Mouse (Mus musculus) thymus, postnatal 0 days (tissue): Measurements from ENCODE around the gene Gnao1. TPM values are rescaled to one million over a fixed set of nuclear protein-coding genes. Genes with fewer than 3 reads are reported as not detected.

ENCODE experiments used
- DNase-seq: peaks from one replicate; pipeline ENCODE4 v3.0.0-alpha.2; 2015; ENCODE audit warnings: low spot score
- microRNA-seq: library from miRNA; unstranded; fragments of <30 nt; microRNA quantifications from one replicate; pipeline ENCODE4, GENCODE M21; 2016; ENCODE audit warnings: borderline number of aligned reads
- polyA plus RNA-seq: library from polyadenylated mRNA; unstranded; fragments of >200 nt; fragmentation: Nextera tagmentation; extraction: Ambion mirVana; gene quantifications from 2 replicates; pipeline ENCODE4 v1.2.1, GENCODE M21; 2015

Gene Gnao1
- polyA plus RNA-seq, 1 experiment from 2014 or later = 0.60 TPM

DNA sequence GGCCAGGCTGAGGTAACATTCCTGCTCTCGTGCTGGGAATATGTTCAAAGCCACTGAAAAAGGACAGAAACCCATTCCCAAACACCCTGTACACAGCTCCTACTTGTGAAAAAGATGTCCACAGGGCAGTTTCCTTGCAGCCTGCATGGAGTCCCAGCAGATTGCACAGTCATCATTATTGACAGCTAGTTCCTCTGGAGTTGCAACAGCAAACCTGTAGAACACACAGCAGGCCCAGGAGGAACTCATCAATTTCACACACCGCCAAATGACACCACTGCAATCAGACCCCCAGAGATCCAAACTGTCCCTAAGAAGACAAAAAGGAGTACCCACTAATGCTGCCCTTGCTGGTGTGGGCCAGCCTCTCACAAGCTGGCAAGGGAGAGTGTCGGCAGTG lies 175.0 kb downstream of the Gnao1 start:
- DNase-seq = no peak

DNA sequence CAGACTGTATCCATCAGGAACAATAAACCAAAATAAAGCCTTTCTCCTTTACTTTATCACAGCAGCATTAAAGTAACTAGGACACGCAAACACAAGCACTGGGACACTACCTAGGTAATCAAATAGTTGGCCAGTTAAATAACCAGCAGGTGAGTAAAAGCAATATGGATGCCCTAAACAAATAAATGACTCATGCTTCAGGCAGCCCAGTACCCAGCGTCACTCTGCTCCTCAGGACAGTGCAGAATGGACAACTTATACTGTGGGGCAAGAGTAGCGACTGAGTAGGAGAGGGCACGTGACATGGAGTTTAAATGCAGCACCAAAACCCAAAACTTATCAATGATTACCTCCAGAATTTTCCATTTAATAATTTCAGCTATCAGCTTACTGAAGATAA lies 180.0 kb downstream of the Gnao1 start:
- DNase-seq = no peak

DNA sequence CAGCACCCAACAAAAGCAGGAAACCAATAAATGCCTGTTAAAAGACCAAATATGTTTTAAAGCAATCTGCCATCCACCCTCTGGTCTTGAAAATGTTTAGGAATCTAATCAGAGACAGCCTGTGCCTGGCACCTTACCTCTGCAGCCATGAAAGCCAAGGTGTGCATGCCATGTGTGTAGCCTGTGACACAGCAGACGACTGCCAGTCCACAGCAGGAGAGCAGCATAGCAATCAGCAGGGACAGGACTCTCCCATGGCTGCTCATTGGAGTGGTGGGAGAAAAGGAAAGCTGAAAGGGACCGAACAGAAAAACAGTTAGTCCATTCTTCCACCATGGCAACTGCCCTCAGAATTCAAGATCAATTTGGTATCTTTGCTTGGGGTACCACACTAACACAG lies 189.2 kb downstream of the Gnao1 start:
- DNase-seq = no peak

DNA sequence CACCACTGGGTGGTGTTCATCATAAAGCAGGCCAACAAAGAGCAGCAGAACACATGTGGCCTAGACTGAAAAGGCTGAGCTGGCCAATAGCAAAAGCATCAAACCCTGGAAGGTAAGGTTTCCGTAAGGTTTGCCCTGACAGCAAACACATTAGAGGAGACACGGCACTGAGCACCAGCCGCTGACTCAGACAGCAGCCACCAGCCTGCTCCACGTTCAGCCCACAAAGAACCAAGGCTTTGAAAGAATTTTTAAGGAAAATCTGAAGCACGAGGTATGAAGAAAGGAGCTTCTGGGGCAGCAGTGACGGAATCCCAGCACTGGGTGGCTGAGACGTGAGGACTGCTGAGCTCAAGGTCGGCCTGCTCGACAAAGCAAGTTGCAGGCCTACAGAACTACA lies 194.4 kb downstream of the Gnao1 start:
- DNase-seq = no peak

DNA sequence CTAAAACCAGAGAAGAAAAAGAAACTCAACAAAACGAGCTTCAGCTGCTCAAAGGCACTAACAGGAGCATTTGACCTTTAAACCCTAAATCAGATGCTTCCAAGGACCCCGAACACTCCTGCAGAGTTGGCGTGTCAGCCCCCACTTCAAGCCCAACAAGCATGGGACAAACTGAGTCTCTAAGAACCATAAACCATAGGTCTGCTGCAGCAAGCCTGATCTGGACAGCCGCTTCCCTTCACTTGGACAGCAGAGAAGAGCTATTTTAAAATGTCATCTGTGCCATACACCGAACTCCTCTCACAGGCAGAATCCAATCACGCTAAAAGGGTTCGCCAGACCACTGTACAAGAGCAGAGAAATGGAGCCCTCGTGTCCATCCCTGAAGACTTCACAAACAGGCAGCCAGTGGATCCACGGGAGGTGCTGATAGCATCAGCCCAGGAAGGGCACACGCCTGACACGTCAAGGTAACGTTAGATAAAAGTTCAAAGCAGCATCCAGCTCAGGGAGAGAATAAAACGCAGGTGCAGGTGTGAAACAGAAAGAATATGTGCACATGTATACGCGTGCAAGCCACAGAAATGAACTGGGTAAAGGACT lies 199.6 kb downstream of the Gnao1 start:
- DNase-seq = peak; percentile 10

DNA sequence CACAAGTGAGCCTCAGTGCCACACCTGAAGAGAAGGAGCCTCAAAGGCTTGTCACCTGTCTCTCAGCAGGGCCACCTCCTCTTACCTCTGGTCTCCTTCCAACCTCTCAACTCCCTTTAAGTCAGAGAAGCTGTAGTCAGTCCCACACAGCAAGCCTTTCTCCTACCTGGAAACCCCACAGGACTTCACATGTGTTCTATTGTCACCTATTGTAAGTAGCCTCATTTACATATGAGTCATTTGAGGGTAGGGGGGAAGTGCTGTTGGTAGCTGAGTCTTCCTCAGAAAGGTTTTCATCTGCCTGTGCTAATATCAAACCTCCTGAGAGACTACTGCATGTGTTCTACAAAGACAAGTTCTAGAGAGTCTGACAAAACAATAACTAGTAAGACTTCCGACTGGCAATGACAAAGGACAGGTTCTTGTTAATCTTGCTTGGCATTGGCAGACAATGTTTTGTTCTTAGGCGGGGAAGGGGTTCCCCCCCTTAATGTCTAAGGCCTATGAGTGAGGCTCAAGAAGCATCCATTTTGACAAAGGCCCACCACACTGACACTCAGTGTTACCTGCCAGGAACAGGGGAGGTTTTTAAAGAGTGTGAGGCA lies 200.4 kb downstream of the Gnao1 start:
- peak; percentile 11 for DNase-seq

DNA sequence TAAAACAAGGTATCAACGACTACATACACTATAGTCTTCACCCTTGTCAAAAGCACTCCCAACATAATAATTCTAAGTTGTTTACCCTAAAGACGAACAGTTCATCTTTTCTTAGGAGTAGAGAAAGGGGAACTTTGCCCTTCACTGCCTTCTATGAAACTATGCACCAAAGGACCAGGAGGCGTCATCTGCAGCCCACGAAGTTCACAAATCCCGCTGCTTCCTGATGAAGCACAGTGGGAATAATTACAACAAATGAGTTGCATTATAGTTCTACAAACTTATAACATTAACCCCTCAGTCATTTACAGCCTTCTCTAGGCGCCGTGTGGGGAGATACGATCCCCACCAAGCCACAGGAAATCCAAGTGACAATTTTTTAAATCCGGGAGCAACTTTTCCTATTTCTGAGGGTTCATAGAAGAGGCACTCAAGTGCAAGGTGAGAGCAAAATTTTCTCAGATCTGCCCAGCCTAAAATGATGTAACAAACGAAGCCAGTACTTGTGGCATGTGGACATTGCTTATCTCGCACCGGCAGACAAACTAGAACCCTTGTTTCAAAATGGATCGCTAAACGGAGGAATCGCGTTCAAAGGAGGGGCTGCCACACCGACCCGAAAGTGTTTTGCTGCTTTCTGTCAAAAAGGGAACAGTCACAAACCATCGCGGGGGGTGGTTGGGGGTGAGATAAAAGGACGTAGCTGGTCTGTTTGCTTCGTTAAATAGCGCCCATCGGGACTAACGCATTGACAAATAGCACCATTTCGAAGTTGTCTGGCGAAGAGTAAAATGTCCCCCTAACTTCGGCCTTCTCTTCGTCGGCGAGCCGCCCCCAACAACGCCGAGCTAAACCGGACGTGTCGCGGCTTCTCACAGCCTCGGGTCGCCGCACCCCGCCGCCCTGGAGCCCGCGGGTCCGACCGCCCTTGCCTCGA lies 201.6 kb downstream of the Gnao1 start:
- no peak for DNase-seq

DNA sequence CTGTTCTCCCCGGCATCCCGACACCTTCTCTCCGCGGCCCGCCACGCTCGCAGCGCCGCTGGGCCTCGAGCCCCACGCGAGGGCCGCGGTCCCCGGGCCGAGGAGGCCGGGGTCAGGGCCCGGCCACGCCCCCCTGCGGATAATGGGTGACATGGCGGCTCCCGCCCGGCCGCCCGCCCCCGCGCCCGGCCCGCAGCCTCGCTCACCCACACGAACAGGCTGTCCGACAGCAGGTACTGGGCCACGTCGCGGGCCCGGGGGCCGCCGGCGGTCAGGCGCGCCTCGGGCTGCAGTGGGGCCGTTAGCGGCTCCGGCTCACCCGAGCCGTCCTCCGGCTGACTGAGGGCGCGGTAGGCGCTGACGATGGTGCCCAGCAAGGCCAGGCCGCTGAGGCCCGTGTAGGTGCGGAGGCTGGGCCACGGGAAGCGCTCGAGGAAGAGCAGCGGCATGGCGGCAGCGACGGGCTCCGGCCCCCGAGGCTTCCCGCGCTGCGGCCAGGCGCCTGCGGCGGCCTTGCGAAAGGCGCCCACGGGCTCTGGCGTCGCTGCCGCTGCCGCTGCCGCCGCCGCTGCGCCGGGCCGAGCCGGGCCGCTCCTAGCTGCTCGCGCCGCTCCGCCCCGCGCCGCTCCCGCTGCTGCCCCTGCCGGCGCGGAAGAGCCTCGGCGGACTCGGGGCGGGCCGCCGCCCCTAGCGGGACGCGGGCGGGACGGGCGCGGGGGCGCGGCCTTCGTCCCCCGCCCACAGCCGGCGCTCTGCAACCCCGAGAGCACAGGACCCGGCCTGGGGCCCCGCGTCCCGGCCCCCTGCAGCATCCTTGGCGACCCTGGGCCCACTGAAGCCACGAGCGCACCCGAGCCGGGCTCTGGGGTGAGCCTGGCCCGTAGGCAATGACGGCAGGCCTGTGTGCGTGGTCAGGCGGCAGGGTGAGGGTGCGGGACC lies 202.5 kb downstream of the Gnao1 start, which contains the start of gene Amfr:
Gene Amfr (minus strand): TSS at position 830 of the 939 bp plus-strand sequence.
- DNase-seq = peak; percentile 82

DNA sequence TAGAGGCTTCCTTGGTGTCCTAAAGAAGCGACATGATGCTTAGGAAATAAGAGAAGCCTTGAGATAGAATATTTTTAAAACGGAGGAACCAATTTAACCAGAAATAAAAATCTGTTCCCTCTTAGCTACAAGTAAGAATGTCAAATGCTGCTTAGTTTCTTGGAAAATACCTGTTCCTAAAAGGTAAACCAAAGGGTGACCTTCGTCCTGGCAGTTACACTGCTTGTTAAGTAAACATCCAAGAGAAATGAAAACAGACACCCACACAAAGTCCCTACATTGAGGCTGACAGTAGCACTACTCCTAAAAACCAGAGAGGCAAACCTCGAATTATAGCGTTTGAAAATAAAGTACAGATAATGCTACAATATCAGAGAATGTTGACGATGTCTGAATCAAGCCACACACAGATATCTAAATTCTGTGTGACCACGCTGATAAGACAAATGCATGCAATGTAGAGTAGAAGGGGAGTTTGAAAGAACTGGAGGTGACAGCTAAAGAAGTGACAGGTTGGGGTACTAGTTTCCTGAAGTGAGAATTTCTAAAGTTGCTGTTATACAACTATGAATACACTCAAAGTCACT lies 203.4 kb downstream of the Gnao1 start:
- DNase-seq = no peak

Small RNAs within 50 kb of the gene (microRNA-seq; reads per million reads assigned to microRNA genes)
- gene Gm24159 = not detected

Other genes with a start within 250 kb of the Gnao1 start
- 39.7 and 49.6 TPM in 2 replicates for gene Amfr, start 202.9 kb downstream of the Gnao1 start, polyA plus RNA-seq
- 183 and 192 TPM in 2 replicates for gene Nudt21, start 227.1 kb downstream of the Gnao1 start, polyA plus RNA-seq
- gene Ogfod1, start 227.2 kb downstream of the Gnao1 start, polyA plus RNA-seq = 8.2 and 10.2 TPM in 2 replicates